8 mouse cellular contexts compared by ENCODE assay signal in the genomic region with DNA sequence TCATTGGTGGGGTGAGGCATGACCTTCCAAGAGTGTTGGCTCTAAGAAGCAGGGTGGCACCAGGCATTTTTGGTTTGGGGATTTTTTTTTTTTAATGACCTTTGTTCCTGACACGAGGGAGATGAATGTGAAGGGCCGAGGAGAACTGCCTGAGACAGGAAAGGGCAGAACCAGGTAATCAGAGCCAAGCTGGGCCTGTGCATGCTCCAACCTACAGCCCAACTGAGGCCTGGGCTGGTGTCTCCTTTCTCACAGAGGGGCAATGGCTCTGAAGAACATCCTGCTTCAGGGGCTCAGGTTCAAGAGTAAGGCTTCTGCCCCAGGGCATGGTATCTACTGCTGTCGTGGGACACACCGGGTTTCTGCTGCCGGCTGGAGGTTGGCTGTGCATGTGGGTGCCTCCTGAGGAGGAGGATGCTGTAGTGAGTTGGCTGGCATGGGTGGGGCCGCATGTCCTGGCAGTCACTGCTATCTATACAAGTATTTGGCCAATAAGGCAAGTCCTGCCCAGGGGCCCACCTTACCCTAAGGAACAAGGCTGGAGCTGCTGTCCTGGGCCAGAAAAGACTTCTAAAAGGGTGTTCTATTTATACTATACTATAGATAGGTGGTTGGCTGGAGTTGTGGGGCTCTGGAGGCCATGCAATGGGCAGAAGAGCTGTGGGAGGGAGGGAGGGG. TPM values are rescaled to one million over a fixed set of nuclear protein-coding genes. Genes with fewer than 3 reads are reported as not detected.
DNase-seq lines count a peak whose midpoint lies in the region; ATAC-seq and TF ChIP-seq lines count a peak whose summit lies in the region.

No protein-coding gene starts in this region.

- WGBS in cerebellum, adult 2 months = 9% methylated on average over 6 of the region's 6 CpGs
- 67% methylated on average over 6 of the region's 6 CpGs for WGBS in limb, embryonic 12.5 days
- 58% methylated on average over 6 of the region's 6 CpGs for WGBS in stomach, embryonic 15.5 days

- no peaks in the 10 kb centered on the region for H3K9me3 ChIP-seq in megakaryocyte, embryonic 14.5 days
- no peaks in the 10 kb centered on the region for H3K9me3 ChIP-seq in limb, embryonic 12.5 days
- no peaks in the 10 kb centered on the region for H3K9me3 ChIP-seq in stomach, embryonic 15.5 days

- peak in 1 of 2 experiments; percentile 37 for DNase-seq in cerebellum, adult 2 months
- DNase-seq in cerebellum, adult 11 months = no peak
- no peak for DNase-seq in embryo, embryonic 10.5 days (ENCODE audit: low spot score)

- no peak overlapping the region for H3K4me2 ChIP-seq in limb, embryonic 12.5 days
- H3K4me2 ChIP-seq in stomach, embryonic 15.5 days = 0 out of 2 replicates have a peak overlapping the region, but pooled peaks have one; percentile 78

- H3K36me3 ChIP-seq in megakaryocyte, embryonic 14.5 days (replicated peaks; ENCODE audit: low read length) = peaks cover 71% of the 10 kb centered on the region
- peaks cover 66% of the 10 kb centered on the region for H3K36me3 ChIP-seq in limb, embryonic 12.5 days
- H3K36me3 ChIP-seq in stomach, embryonic 15.5 days = peaks cover 26% of the 10 kb centered on the region

- peak overlapping the region; percentile 24 for H3K9ac ChIP-seq in limb, embryonic 12.5 days (replicated peaks)
- no peak overlapping the region for H3K9ac ChIP-seq in stomach, embryonic 15.5 days

- no peaks in the 10 kb centered on the region for H3K27me3 ChIP-seq in cerebellum, adult 2 months (ENCODE audit: control insufficient read depth, insufficient read depth, low read length)
- H3K27me3 ChIP-seq in megakaryocyte, embryonic 14.5 days (replicated peaks) = no peaks in the 10 kb centered on the region
- no peaks in the 10 kb centered on the region for H3K27me3 ChIP-seq in limb, embryonic 12.5 days
- H3K27me3 ChIP-seq in stomach, embryonic 15.5 days (replicated peaks) = no peaks in the 10 kb centered on the region

- no peak overlapping the region for H3K4me3 ChIP-seq in cerebellum, adult 2 months (replicated peaks; ENCODE audit: insufficient read depth, low read depth, low read length)
- H3K4me3 ChIP-seq in megakaryocyte, embryonic 14.5 days (replicated peaks) = peak overlapping the region; percentile 94
- H3K4me3 ChIP-seq in limb, embryonic 12.5 days (replicated peaks) = no peak overlapping the region
- H3K4me3 ChIP-seq in stomach, embryonic 15.5 days (replicated peaks) = no peak overlapping the region

- TF ChIP-seq POLR2A in cerebellum, adult 2 months (IDR thresholded peaks at IDR 0.05; ENCODE audit: borderline replicate concordance, insufficient read depth, low read length) = no peak

- H3K4me1 ChIP-seq in cerebellum, adult 2 months (ENCODE audit: control insufficient read depth, insufficient read depth, low read length) = peaks cover 48% of the 10 kb centered on the region
- H3K4me1 ChIP-seq in megakaryocyte, embryonic 14.5 days = peaks cover 100% of the 10 kb centered on the region
- peaks cover 44% of the 10 kb centered on the region for H3K4me1 ChIP-seq in limb, embryonic 12.5 days (replicated peaks)
- peaks cover 52% of the 10 kb centered on the region for H3K4me1 ChIP-seq in stomach, embryonic 15.5 days

- peak overlapping the region; percentile 73 for H3K27ac ChIP-seq in cerebellum, adult 2 months (ENCODE audit: insufficient read depth, low read length)
- no peak overlapping the region for H3K27ac ChIP-seq in limb, embryonic 12.5 days
- no peak overlapping the region for H3K27ac ChIP-seq in stomach, embryonic 15.5 days

- ATAC-seq in megakaryocyte, adult 5-6 weeks (ENCODE audit: poor library complexity, severe bottlenecking) = no peak
- no peak for ATAC-seq in limb, embryonic 12.5 days (ENCODE audit: insufficient number of reproducible peaks, insufficient read depth, low FRiP score, low TSS enrichment, low read depth)
- ATAC-seq in stomach, embryonic 15.5 days (ENCODE audit: insufficient read depth, low FRiP score, low read depth) = no peak
- no peak for ATAC-seq in erythroblast, adult 5-6 weeks (replicated peaks; ENCODE audit: low FRiP score, poor library complexity, severe bottlenecking)

- no peak for TF ChIP-seq CTCF in cerebellum, adult 2 months (IDR thresholded peaks at IDR 0.05; ENCODE audit: borderline replicate concordance, insufficient read depth, low read depth, low read length)

RNA-seq across cellular contexts. Expression of a gene that starts 5.3 kb away (rescaled TPM):
- 2,306 and 2,370 TPM in 2 replicates for polyA plus RNA-seq in cerebellum, adult 2 months (2012; rRNA removed)
- 2,403 and 2,627 TPM in 2 replicates for polyA plus RNA-seq in megakaryocyte, embryonic 14.5 days (2012; ENCODE audit: insufficient read depth, low replicate concordance)
- 192 and 215 TPM in 2 replicates for total RNA-seq in megakaryocyte, adult 5-6 weeks (2015)
- 908 and 975 TPM in 2 replicates for total RNA-seq in megakaryocyte, adult 5-6 weeks (2017)
- polyA plus RNA-seq in limb, embryonic 12.5 days (2016; fragmentation: Nextera tagmentation; extraction: Ambion mirVana) = 1,583 and 1,668 TPM in 2 replicates
- 989 and 1,080 TPM in 2 replicates for polyA plus RNA-seq in stomach, embryonic 15.5 days (2015; fragmentation: Nextera tagmentation; extraction: Ambion mirVana)
- total RNA-seq in erythroblast, adult 5-6 weeks (2015; ENCODE audit: low replicate concordance) = 36.3 and 60.8 TPM in 2 replicates
- total RNA-seq in erythroblast, adult 5-6 weeks (2017; ENCODE audit: low replicate concordance) = 150 and 158 TPM in 2 replicates

RNA-seq across cellular contexts. Expression of a gene that starts 18.5 kb away (rescaled TPM):
- polyA plus RNA-seq in cerebellum, adult 2 months (2012; rRNA removed) = 2.6 and 3.0 TPM in 2 replicates
- polyA plus RNA-seq in megakaryocyte, embryonic 14.5 days (2012; ENCODE audit: insufficient read depth, low replicate concordance) = not detected in 2 replicates
- 0.58 and 0.66 TPM in 2 replicates for total RNA-seq in megakaryocyte, adult 5-6 weeks (2015)
- total RNA-seq in megakaryocyte, adult 5-6 weeks (2017) = 0.88 and 1.3 TPM in 2 replicates
- polyA plus RNA-seq in limb, embryonic 12.5 days (2016; fragmentation: Nextera tagmentation; extraction: Ambion mirVana) = 0.24 and 0.88 TPM in 2 replicates
- polyA plus RNA-seq in stomach, embryonic 15.5 days (2015; fragmentation: Nextera tagmentation; extraction: Ambion mirVana) = 1.5 TPM in 2 replicates
- total RNA-seq in erythroblast, adult 5-6 weeks (2015; ENCODE audit: low replicate concordance) = 1.3 TPM in 1 of 2 replicates, not detected in the other
- total RNA-seq in erythroblast, adult 5-6 weeks (2017; ENCODE audit: low replicate concordance) = not detected in 2 replicates

RNA-seq across cellular contexts. Expression of a gene that starts 44.4 kb away (rescaled TPM):
- polyA plus RNA-seq in cerebellum, adult 2 months (2012; rRNA removed) = 174 and 176 TPM in 2 replicates
- 5.5 and 6.2 TPM in 2 replicates for polyA plus RNA-seq in megakaryocyte, embryonic 14.5 days (2012; ENCODE audit: insufficient read depth, low replicate concordance)
- 29.8 and 35.2 TPM in 2 replicates for total RNA-seq in megakaryocyte, adult 5-6 weeks (2015)
- 22.9 and 23.0 TPM in 2 replicates for total RNA-seq in megakaryocyte, adult 5-6 weeks (2017)
- 29.7 and 31.1 TPM in 2 replicates for polyA plus RNA-seq in limb, embryonic 12.5 days (2016; fragmentation: Nextera tagmentation; extraction: Ambion mirVana)
- 26.3 and 27.3 TPM in 2 replicates for polyA plus RNA-seq in stomach, embryonic 15.5 days (2015; fragmentation: Nextera tagmentation; extraction: Ambion mirVana)
- 3.1 and 5.4 TPM in 2 replicates for total RNA-seq in erythroblast, adult 5-6 weeks (2015; ENCODE audit: low replicate concordance)
- total RNA-seq in erythroblast, adult 5-6 weeks (2017; ENCODE audit: low replicate concordance) = 1.3 and 1.8 TPM in 2 replicates
